Mouse (Mus musculus): Measurements from ENCODE around the gene Ocel1.

The Ocel1 gene

GRCm38 (mm10) chr8:71405401-71406098 lies 34.5 kb downstream of the Ocel1 start, which contains the start of gene Ankle1:
Gene Ankle1 (plus strand): TSS chr8:71406010.
- peak; percentile 92 for DNase-seq

GRCm38 (mm10) chr8:71406099-71407015 lies 35.3 kb downstream of the Ocel1 start:
- DNase-seq: no peak

DNA sequence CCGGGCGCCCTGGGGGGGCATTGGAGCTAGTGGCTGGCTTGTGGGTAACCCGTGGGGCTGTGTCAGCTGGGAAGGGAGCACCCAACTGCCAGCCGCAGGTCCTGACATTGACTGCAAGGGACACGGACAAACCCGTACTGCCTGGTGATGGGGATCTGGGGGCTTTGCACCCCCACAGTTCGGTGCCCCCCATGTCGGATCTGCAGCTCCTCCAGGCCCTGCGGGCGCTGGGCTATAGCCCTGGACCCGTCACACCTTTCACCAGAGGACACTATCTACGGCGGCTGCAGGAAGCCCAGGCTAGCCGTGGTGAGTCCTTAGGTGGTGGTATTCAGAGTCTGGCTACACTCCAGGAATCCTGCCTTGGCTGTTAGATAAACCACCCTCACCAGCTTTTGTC lies 36.3 kb downstream of the Ocel1 start:
- no peak for DNase-seq

GRCm38 (mm10) chr8:71408231-71408630 lies 37.1 kb downstream of the Ocel1 start:
- DNase-seq: no peak

DNA sequence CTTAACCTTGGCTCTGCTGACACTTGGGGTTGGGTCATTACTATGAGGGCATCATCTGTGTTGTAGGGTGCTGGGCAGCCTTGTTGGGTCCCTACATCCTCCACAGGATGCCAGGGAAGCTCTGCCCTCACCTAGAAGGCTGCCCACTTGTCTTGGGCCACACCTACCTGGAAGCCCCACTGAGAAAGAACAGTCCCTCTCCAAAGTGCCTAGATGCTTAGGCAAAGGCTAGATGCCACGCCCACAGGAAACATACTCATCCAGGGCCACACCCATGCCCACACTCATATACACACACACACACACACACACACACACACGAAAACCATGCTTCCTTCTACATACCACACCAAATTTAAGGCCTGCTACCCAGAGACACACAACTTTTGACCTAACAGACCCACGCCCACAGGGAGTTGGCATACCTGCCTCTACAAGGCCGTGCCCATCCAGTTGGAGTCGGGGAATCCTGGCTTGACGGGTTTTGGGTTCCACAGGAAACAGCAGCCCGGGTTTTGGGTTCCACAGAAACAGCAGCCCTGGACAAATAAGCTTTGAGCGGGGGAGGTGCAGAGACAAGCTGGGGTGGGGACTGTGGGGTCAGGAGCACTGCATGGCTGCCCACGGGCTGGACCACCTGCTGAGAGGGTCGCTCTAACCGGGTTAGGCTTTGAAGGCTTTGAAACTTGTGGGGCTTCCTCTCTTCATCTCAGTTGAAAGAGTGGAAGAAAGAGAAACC lies 40.6 kb downstream of the Ocel1 start:
- DNase-seq: no peak

DNA sequence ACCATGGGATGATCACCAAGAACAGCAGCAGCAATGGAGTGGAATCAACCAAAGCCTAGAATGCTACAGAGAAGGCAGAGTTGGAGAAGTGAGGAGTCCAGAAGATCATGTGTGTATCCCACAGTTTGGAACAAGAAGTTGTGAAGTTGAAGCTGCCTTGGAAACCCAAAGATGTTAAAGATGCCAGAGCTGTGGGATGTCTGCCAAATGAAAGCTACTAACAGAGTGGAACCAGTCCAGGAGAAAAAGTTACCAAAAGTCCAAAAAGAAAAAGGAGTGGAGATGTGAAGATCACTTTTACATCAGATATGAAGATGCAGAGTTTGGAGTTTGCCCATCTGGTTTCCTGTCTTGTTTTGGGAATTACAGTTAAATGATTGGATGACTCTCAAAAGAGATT lies 51.0 kb downstream of the Ocel1 start:
- DNase-seq: no peak
